Mouse (Mus musculus) liver, embryonic 13.5 days (tissue): ENCODE data around the gene Gm45521. TPM values are rescaled to one million over a fixed set of nuclear protein-coding genes. Genes with fewer than 3 reads are reported as not detected.
A peak's percentile ranks its signal among the peaks of the same experiment; 100 is the strongest.

Experiments used
- ATAC-seq: fragments of 200-750 bp; cut with Nextera tagmentation; 2 replicates; pipeline ENCODE4 v1.8.0; 2017; ENCODE audit warnings: low read depth, mild to moderate bottlenecking, moderate number of reproducible peaks, moderate library complexity
- DNase-seq: peaks from one replicate; pipeline ENCODE4 v3.0.0; 2022
- H3K27ac ChIP-seq: fragments of 300-500 bp; sonication (generic); 2 replicates; pipeline ENCODE4 v1.5.1; 2015; ENCODE audit warnings: moderate library complexity, mild to moderate bottlenecking, inconsistent platforms
- H3K27me3 ChIP-seq: fragments of 300-500 bp; sonication (generic); 2 replicates; pipeline ENCODE4 v1.6.1; 2015; ENCODE audit warnings: mild to moderate bottlenecking, inconsistent platforms
- H3K36me3 ChIP-seq: fragments of 300-500 bp; sonication (generic); 2 replicates; pipeline ENCODE4 v1.6.1; 2015; ENCODE audit warnings: mild to moderate bottlenecking, inconsistent platforms
- H3K4me1 ChIP-seq: fragments of 300-500 bp; sonication (generic); replicated peaks from 2 replicates; pipeline ENCODE4 v1.6.1; 2015; ENCODE audit warnings: inconsistent platforms
- H3K4me2 ChIP-seq: fragments of 300-500 bp; sonication (generic); 2 replicates; pipeline ENCODE4 v1.6.1; 2015; ENCODE audit warnings: inconsistent platforms, mild to moderate bottlenecking, moderate library complexity
- H3K4me3 ChIP-seq: fragments of 300-500 bp; sonication (generic); replicated peaks from 2 replicates; pipeline ENCODE4 v1.5.1; 2015; ENCODE audit warnings: mild to moderate bottlenecking, inconsistent platforms
- H3K9ac ChIP-seq: fragments of 300-500 bp; sonication (generic); 2 replicates; pipeline ENCODE4 v1.6.1; 2015; ENCODE audit warnings: mild to moderate bottlenecking, inconsistent platforms
- H3K9me3 ChIP-seq: fragments of 300-500 bp; sonication (generic); replicated peaks from 2 replicates; pipeline ENCODE4 v1.6.1; 2016; ENCODE audit warnings: inconsistent platforms
- WGBS: fragments of 180-500 bp; shearing (Covaris S2); methylation state at CpG from one replicate; pipeline ENCODE4 v1.1.7; 2015; ENCODE audit not compliant: insufficient replicate concordance; 5-methylcytosine and 5-hydroxymethylcytosine counted together
- polyA plus RNA-seq: library from polyadenylated mRNA; unstranded; fragments of >200 nt; fragmentation: Nextera tagmentation; extraction: Ambion mirVana; gene quantifications from 2 replicates; pipeline ENCODE4 v1.2.1, GENCODE M21; 2015

Gm45521 gene
- not detected in 2 replicates for polyA plus RNA-seq

GRCm38 (mm10) chr14:7957049-7957448 is at the start of gene Gm45521:
Gene Gm45521 (plus strand): TSS chr14:7957288.
- Histone ChIP-seq H3K9me3 (no peaks in the 10 kb centered on the region), H3K27ac (no peak within 1 kb of the TSS), H3K9ac (no peak within 1 kb of the TSS), H3K4me1 (peaks cover 15% of the 10 kb centered on the region; the same call in 1 of the 2 replicates), H3K27me3 (no peaks in the 10 kb centered on the region), H3K4me2 (no peak within 1 kb of the TSS), H3K4me3 (no peak within 1 kb of the TSS), H3K36me3 (no peaks in the 10 kb centered on the region)
- no peak for ATAC-seq
- DNase-seq: no peak
- WGBS: 69% methylated on average over 9 of the region's 9 CpGs

- H3K27ac ChIP-seq: no peak overlapping the region
- H3K9me3 ChIP-seq: no peaks in the 10 kb centered on the region
- H3K4me1 ChIP-seq: no peaks in the 10 kb centered on the region
- H3K36me3 ChIP-seq: peaks cover 20% of the 10 kb centered on the region
- ATAC-seq: no peak
- H3K27me3 ChIP-seq: no peaks in the 10 kb centered on the region
- H3K4me2 ChIP-seq: no peak overlapping the region
- no peak for DNase-seq
- WGBS: 82% methylated on average over 10 of the region's 10 CpGs
- no peak overlapping the region for H3K9ac ChIP-seq
- H3K4me3 ChIP-seq: no peak overlapping the region
Observed at GRCm38 (mm10) chr14:7909472-7909871, 47.6 kb upstream of the Gm45521 start.

- ATAC-seq: peak; percentile 32; the same call in 1 of the 2 replicates
Observed at GRCm38 (mm10) chr14:7913842-7914241, 43.2 kb upstream of the Gm45521 start.

GRCm38 (mm10) chr14:7914461-7914860 is 42.6 kb upstream of the Gm45521 start:
- H3K4me2 ChIP-seq: no peak overlapping the region
- H3K27me3 ChIP-seq: no peaks in the 10 kb centered on the region
- H3K27ac ChIP-seq: no peak overlapping the region
- no peak for ATAC-seq
- no peak overlapping the region for H3K9ac ChIP-seq
- no peak for DNase-seq
- 47% methylated on average over 4 of the region's 4 CpGs for WGBS
- H3K9me3 ChIP-seq: no peaks in the 10 kb centered on the region
- H3K4me1 ChIP-seq: peaks cover 13% of the 10 kb centered on the region
- peaks cover 12% of the 10 kb centered on the region for H3K36me3 ChIP-seq
- no peak overlapping the region for H3K4me3 ChIP-seq

More at GRCm38 (mm10) chr14:7913842-7914241, 43.2 kb upstream of the Gm45521 start:
- Histone ChIP-seq H3K27me3 (no peaks in the 10 kb centered on the region), H3K4me2 (no peak overlapping the region), H3K4me3 (no peak overlapping the region), H3K4me1 (peaks cover 11% of the 10 kb centered on the region), H3K9me3 (no peaks in the 10 kb centered on the region), H3K27ac (no peak overlapping the region; the same call in 1 of the 2 replicates), H3K36me3 (peaks cover 6% of the 10 kb centered on the region; the same call in 1 of the 2 replicates), H3K9ac (no peak overlapping the region)
- no peak for DNase-seq
- WGBS: 50% methylated on average over 7 of the region's 7 CpGs

GRCm38 (mm10) chr14:7918150-7918991 is 38.7 kb upstream of the Gm45521 start:
- no peaks in the 10 kb centered on the region for H3K27me3 ChIP-seq
- H3K4me2 ChIP-seq: no peak overlapping the region
- ATAC-seq: no peak
- no peak overlapping the region for H3K9ac ChIP-seq
- peak overlapping the region; percentile 34 for H3K27ac ChIP-seq
- peaks cover 17% of the 10 kb centered on the region for H3K36me3 ChIP-seq
- H3K9me3 ChIP-seq: no peaks in the 10 kb centered on the region
- 52% methylated on average over 6 of the region's 6 CpGs for WGBS
- H3K4me3 ChIP-seq: no peak overlapping the region
- peaks cover 13% of the 10 kb centered on the region for H3K4me1 ChIP-seq
- DNase-seq: no peak

- 61% methylated on average over 5 of the region's 5 CpGs for WGBS
- Histone ChIP-seq H3K4me1 (peaks cover 13% of the 10 kb centered on the region), H3K36me3 (peaks cover 23% of the 10 kb centered on the region), H3K27ac (no peak overlapping the region), H3K4me2 (no peak overlapping the region), H3K9me3 (no peaks in the 10 kb centered on the region), H3K27me3 (no peaks in the 10 kb centered on the region), H3K4me3 (no peak overlapping the region), H3K9ac (no peak overlapping the region)
- DNase-seq (no peak), ATAC-seq (no peak)
Observed at GRCm38 (mm10) chr14:7919309-7919708, 37.8 kb upstream of the Gm45521 start.

GRCm38 (mm10) chr14:7919921-7920320 is 37.2 kb upstream of the Gm45521 start:
- 61% methylated on average over 4 of the region's 4 CpGs for WGBS
- Histone ChIP-seq H3K27ac (no peak overlapping the region), H3K9me3 (no peaks in the 10 kb centered on the region), H3K27me3 (no peaks in the 10 kb centered on the region), H3K4me2 (no peak overlapping the region), H3K9ac (no peak overlapping the region), H3K4me1 (peaks cover 13% of the 10 kb centered on the region), H3K36me3 (peaks cover 24% of the 10 kb centered on the region), H3K4me3 (no peak overlapping the region)
- ATAC-seq: no peak
- no peak for DNase-seq

- H3K4me2 ChIP-seq: no peak overlapping the region
- H3K9ac ChIP-seq: no peak overlapping the region
- ATAC-seq (no peak), DNase-seq (no peak)
- WGBS: 43% methylated on average over 5 of the region's 5 CpGs
- peaks cover 31% of the 10 kb centered on the region for H3K36me3 ChIP-seq
- no peaks in the 10 kb centered on the region for H3K27me3 ChIP-seq
- H3K9me3 ChIP-seq: no peaks in the 10 kb centered on the region
- H3K27ac ChIP-seq: no peak overlapping the region
- H3K4me3 ChIP-seq: no peak overlapping the region
- H3K4me1 ChIP-seq: peaks cover 13% of the 10 kb centered on the region
Observed at GRCm38 (mm10) chr14:7921459-7921858, 35.6 kb upstream of the Gm45521 start.

- no peaks in the 10 kb centered on the region for H3K9me3 ChIP-seq
- no peak for ATAC-seq
Observed at GRCm38 (mm10) chr14:7923635-7924034, 33.5 kb upstream of the Gm45521 start.

GRCm38 (mm10) chr14:7928362-7928761 is 28.7 kb upstream of the Gm45521 start:
- WGBS: 23% methylated on average over 1 of the region's 1 CpGs
- Histone ChIP-seq H3K9me3 (no peaks in the 10 kb centered on the region), H3K4me3 (no peak overlapping the region), H3K36me3 (peaks cover 41% of the 10 kb centered on the region), H3K4me2 (no peak overlapping the region), H3K27ac (no peak overlapping the region), H3K4me1 (peaks cover 20% of the 10 kb centered on the region), H3K27me3 (no peaks in the 10 kb centered on the region), H3K9ac (no peak overlapping the region)
- ATAC-seq (no peak), DNase-seq (no peak)

More at GRCm38 (mm10) chr14:7923635-7924034, 33.5 kb upstream of the Gm45521 start:
- Histone ChIP-seq H3K4me1 (peaks cover 4% of the 10 kb centered on the region; the same call in 1 of the 2 replicates), H3K27ac (no peak overlapping the region), H3K36me3 (peaks cover 39% of the 10 kb centered on the region), H3K9ac (no peak overlapping the region), H3K4me3 (no peak overlapping the region), H3K27me3 (no peaks in the 10 kb centered on the region), H3K4me2 (no peak overlapping the region)
- no peak for DNase-seq

- DNase-seq: no peak
Observed at GRCm38 (mm10) chr14:7929029-7929428, 28.1 kb upstream of the Gm45521 start.

GRCm38 (mm10) chr14:7932151-7932550 is 24.9 kb upstream of the Gm45521 start:
- Histone ChIP-seq H3K9me3 (no peaks in the 10 kb centered on the region), H3K36me3 (peaks cover 41% of the 10 kb centered on the region), H3K27ac (no peak overlapping the region), H3K27me3 (no peaks in the 10 kb centered on the region), H3K9ac (no peak overlapping the region), H3K4me2 (no peak overlapping the region), H3K4me3 (no peak overlapping the region), H3K4me1 (peaks cover 25% of the 10 kb centered on the region)
- no peak for ATAC-seq
- WGBS: 74% methylated on average over 4 of the region's 4 CpGs
- DNase-seq: no peak

More at GRCm38 (mm10) chr14:7929029-7929428, 28.1 kb upstream of the Gm45521 start:
- H3K36me3 ChIP-seq: peaks cover 42% of the 10 kb centered on the region
- no peak overlapping the region for H3K4me3 ChIP-seq
- no peaks in the 10 kb centered on the region for H3K27me3 ChIP-seq
- no peak overlapping the region for H3K4me2 ChIP-seq
- no peaks in the 10 kb centered on the region for H3K9me3 ChIP-seq
- H3K4me1 ChIP-seq: peaks cover 25% of the 10 kb centered on the region
- no peak overlapping the region for H3K27ac ChIP-seq
- H3K9ac ChIP-seq: no peak overlapping the region
- WGBS: 20% methylated on average over 7 of the region's 7 CpGs
- peak; percentile 64 for ATAC-seq
